Mouse (Mus musculus): ENCODE measurements around the gene Prnd.

The Prnd gene

DNA sequence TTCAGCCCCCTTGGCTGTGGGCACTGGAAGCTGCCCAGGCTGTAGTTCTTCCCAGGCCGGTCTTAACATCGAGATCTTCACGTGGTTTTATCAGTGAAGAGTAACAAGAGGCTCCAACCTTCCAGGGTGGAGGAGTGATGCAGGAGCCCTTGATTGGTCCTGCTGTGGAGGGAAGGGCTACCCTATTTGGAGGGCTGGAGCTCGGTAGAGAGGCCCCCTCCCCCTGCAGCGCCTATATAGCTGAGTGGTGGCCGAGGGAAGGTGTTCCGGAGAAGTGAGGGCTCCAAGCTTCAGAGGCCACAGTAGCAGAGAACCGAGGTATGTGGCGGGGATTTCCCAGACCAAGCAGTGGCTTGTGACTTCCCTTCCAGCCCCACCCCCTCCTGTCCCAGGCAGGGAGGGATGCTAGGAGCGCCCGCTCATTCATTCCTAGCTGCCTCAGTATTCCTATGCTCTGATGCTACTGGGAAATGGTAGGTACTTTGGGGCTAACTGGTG lies at the start of gene Prnd:
TSS of gene Prnd (plus strand) at position 264 of the 498 bp plus-strand sequence.
- no peak for DNase-seq (ENCODE audit: low spot score in 2 of 2)

DNA sequence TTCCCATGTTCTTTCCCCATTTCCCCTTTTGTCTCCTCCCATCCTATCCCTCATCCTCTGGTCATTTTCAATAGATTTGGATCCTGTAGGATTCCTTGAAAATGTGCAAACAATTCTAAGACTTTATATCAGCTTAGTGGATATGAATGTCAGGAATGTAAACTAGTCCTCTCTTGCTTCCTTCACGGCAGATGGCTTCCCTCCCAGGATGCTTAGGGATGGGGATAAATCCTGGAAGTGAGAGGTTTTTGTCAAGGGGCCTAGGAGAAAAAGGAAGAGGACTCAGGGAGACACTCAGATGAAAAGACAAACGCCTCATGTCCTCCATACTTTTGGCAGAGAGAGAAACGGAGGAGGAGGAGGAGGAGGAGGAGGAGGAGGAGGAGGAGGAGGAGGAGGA lies 48.2 kb upstream of the Prnd start:
- no peak for DNase-seq (ENCODE audit: low spot score in 2 of 2)

DNA sequence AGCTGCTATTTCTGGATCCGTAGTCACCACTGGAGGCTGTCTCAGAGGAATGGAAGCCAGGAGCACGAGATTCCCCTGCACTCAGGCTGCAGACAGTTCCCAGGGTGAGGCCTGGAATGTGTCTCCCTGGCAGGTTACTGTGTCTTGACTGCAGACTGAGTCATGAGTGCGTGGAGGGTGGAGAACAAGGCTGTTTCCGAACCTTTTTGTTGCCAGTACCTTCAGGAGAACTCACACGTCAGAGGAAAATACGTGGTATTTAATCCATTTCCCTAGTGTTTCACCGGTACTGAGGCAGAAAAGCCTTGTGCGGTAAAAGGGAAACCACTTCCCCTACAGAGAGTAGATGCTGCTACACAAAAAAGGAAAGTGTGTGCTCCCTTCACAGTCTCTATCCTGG lies 47.8 kb upstream of the Prnd start:
- no peak for DNase-seq (ENCODE audit: low spot score in 2 of 2)

DNA sequence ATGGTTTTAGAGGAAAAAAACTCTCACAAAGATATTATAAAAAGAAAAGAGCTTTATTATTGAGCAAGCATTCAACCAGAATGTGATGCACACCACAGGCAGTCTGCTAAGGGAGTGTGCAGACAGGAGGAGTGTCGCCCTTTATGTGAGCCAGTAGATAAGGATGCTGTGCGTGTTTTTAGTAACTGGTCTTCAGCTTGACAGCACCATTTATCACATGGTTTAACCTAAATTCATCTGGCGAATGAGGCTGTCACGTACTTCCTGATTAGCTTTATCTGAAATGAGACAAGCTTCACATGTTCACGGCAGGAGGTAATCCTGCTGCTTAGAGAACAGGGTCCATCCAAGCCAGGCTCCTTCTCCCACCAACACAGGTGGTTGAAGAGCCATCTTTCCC lies 45.6 kb upstream of the Prnd start:
- no peak for DNase-seq (ENCODE audit: low spot score in 2 of 2)

DNA sequence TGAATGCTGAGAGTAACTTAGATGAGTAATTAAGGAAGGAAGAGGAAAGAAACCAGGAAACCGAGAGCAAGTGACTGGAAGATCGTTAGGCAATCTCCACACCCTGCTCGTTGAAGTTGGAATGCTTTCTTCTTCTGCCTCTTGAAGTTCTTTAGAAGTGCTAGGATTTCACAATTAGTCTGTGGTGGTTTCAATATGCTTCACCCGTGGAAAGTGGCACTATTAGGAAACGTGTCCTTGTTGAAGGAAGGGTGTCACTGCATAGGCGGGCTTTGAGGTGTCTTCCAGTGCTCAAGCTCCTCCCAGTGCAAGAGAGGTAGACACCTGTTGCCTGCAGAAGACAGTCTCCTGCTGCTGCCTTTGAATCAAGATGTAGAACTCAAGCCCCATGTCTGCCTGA lies 44.9 kb upstream of the Prnd start:
- DNase-seq (ENCODE audit: low spot score in 2 of 2) = no peak

DNA sequence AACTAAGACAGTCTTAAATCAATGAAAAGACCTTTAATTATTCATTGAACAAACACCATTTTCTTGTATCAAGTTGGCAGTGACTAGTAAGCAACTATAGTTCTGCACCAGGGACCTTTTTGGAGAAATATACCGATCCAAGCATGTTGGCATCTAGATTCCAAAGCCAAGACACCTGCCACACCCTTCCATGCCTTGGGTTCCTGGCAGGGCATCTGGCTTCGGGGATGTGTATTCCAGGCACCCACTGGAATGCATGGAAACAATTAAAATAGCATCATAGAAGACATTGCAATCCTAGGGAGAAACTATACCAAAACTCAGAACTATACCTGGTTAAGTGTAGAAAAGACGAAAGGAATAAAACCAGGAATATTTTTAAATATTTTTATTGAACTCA lies 44.4 kb upstream of the Prnd start:
- DNase-seq (ENCODE audit: low spot score in 2 of 2) = no peak

DNA sequence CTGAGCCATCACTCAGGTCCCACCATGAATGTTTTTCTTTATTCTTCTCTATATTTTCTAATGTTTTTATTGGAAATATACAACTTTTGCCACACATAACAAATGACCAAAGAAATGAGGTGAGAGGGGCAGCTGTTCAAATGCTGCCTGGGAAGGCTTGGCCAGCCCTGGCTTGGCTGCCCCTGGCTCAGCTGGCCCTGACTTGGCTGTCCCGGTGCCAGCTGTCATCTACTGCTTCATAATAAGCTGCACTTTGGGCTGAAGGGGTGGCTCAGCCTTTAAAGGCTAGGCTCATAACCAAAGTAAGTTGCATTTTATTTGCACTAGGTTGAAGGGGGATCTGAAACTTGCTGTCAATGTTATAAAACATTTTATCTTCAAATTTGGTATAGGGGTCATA lies 43.8 kb upstream of the Prnd start:
- no peak for DNase-seq (ENCODE audit: low spot score in 2 of 2)

DNA sequence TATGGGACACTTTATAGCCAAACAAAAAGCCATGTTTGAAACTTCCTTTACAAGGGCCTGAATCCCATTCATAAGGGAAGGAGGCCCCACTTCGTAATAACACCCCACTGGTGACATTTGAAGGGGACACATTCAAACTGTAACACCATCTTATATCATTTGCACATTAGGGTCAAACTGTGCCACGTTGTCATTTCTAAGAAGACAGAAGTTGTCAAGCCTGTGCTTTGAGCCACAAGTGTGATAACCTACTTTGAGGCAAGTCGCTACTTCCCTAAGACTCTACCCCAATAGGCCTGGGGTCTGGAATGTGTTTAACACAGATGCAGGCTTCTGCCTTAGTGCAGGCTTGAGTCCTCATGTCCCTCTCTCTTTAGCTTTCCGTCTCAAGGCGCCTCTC lies 43.4 kb upstream of the Prnd start:
- no peak for DNase-seq (ENCODE audit: low spot score in 2 of 2)

DNA sequence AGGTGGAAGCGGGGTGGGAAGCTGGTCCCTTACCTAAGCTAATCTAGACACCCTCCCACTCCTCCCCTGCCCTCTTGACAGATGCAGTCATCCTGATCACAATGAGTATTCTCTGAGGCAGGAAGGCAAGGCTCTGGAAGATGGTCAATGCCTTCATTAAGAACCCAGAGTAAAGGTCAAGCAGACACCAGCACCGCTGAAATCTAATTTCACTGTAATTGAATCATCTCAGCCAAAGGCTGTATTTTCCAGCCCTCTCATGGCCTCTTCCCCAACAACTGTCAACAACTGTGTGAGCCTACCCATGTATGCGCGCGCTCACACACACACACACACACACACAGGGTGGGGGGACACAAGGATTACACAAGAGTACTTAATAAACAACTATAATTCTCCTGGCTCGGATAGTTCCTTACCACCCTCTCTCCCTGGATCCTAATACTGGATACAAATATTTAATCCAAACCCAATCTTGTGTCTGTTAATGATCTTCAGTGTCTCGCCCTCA lies 42.3 kb upstream of the Prnd start:
- DNase-seq (ENCODE audit: low spot score in 2 of 2) = no peak

DNA sequence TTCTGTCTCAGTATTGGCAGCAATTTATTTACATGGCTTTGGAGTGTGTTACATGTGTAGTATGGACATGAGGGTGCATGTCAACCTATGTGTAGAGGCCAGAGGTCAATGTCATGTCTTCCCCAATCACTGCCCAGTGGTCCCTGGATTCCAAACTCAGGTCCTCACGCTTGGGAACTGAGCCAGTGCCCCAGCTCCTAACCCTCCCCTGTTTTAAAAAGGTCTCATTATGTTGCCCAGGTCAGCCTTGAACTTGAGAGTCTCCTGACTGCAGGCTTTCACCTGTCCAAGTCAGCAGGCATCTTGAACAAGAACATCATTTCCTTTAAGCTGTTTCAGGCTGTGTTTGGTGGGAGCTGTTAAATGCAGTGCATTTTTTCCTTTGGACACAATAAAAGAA lies 41.8 kb upstream of the Prnd start:
- DNase-seq (ENCODE audit: low spot score in 2 of 2) = no peak

DNA sequence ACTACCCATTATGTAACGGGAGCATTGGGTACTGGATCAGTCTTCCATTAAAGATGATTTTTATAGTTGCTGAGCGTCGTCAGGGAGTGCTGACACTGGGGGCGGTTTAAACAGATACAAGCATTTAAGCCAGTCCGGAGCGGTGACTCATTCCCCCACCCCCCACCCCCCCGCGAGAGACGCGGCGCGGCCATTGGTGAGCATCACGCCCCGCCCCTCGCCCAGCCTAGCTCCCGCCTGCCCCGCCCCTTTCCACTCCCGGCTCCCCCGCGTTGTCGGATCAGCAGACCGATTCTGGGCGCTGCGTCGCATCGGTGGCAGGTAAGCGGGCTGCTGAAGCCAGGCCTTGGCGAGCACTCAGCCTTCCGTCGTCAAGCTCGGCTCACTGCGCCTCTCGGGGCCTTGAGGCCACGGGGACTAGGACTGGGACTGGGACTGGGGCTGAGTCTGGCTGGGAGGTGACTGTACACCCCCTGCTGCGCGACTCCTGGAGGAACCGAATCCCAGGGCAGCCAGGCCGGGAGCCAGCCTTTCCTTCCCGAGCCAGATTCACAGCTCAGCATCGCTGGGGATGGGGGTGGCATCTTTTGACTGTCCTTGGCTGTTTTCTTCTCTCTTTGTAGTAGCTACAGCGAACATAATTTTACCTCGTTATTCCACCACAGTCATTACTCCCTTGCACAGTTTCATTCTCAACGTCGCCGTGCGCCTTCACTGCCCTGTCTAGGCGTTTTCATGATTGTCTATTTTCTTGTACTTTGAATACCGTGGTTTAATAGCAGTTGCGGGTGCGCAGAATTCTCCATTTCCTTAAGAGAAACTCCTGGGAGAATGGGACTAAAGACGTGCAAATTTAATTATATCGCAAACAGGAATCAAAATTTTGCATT lies 40.7 kb upstream of the Prnd start, which contains the start of the genes Prnp and Prn:
TSS of gene Prnp (plus strand) at position 246 of the 890 bp plus-strand sequence.
TSS of gene Prn (plus strand) at position 275 of the 890 bp plus-strand sequence.
- peak; percentile 83 to 93 for DNase-seq (ENCODE audit: low spot score in 2 of 2)

DNA sequence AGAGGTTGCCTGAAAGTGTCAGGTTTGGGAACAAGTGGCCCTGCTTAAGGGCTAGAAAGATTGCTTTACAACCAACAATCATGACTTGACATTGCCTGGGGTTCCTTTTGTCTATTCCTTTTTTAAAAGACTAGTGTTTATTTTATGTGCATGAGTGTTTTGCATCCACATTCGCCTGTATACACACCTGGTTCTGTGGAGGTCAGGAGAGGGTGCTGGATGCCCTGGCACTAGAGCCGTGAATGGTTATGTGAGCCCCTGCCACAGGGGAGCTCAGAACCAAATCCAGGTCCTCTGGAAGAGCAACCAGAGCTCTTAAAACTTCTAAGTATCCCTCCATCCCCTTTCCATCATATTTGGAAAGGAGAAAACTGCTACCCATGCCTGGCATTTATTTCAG lies 39.8 kb upstream of the Prnd start:
- no peak for DNase-seq (ENCODE audit: low spot score in 2 of 2)

DNA sequence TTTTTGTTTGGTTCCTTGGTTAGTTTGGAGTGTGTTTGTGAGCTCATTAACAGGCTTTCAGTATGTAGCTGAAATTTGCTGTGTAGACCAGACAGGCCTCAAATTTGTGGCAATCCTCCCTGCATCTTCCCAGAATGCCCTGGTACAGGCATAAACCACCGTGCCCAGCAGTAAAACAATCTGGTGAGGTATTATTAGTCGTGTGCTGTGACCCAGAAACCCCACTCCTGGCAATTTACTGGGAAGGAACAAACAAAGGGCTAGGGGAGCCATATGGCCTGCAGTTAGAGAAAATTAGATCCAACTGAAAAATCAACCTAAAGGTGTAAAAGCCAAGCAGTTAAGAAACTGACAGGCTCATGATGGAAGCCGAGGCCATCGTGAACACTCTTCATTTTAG lies 39.3 kb upstream of the Prnd start:
- DNase-seq (ENCODE audit: low spot score in 2 of 2) = no peak

DNA sequence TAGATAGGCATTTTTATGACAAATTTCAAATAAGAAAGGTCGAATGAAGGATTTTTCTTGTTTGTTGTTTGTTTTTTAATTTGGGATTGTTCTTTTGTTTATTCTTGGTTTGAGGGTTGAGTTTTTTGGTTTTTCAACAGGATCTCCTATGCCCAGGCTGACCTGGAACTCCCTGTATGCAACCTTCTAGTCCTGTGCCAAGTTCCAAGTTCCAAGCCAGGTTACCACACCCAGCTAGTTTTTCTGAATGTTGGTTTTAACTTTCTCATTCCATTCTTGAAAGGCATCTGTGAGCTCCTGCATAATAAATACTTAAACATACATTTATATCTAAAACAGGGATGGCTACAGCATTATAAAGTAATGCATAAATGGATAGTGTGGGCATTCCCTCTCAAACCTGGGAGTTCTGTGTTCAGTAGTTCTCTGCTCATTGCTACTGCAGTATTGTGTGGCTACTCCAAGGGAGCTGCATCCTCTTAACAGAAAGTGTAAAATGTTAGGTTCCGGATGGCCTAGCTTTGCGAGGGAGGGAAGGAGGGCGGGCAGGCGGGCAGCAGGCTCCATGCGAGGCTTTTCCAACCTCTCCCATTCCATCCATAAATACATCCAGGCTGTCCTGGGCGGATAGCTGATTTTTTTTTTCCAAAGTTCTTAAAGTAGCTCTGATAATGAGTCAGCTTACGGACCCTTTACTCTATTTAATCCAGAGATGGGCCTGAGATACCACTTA lies 38.0 kb upstream of the Prnd start:
- DNase-seq (ENCODE audit: low spot score in 2 of 2) = no peak

DNA sequence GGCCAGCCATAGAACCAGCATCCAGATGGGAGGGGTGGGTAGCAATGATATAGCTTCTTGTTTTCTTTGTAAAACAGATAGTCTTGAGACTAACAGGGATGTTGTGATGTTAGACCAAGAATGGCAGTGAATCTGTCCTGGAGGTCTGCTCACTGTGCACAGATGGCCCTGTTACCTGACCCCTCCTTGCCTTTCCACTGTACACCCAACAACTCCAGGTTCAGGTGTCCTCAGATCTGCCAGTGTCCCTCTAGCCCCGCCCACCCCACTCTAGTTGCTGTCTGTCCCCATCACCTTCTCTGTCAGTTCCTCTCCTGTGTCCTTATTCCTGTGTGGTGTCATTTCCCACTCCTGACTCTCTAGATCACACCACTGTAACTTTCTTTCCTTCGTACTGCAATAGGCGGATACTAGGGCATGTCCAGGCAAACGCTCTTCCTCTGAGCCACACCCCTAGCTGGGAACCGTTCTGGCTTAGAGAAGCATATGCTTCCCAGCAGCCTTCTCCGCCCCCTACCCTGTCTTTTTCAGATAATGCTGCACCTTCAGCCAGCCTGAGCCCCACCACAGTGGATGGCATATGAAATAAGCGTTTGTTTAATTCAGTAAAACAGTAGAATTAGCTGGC lies 18.3 kb upstream of the Prnd start:
- no peak for DNase-seq (ENCODE audit: low spot score in 2 of 2)

DNA sequence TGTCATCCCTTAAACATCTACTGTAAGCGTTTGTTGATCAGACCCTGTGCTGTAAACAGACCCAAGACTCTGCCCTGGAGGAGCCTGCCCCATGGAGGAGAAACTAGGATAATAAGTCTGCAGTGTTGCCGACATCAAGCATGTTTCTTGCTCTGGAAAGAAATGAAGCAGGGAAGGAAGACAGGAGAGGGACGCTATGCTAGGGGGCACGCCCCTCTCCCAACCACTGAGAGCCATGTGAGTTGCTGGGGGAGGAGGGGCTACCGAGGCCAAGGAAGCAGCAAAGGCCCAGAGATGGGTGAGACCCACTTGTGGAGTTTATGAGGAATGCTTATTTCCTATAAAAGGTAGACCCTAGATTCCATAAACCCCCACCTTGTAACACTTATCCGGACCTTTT lies 17.6 kb upstream of the Prnd start:
- no peak for DNase-seq (ENCODE audit: low spot score in 2 of 2)

DNA sequence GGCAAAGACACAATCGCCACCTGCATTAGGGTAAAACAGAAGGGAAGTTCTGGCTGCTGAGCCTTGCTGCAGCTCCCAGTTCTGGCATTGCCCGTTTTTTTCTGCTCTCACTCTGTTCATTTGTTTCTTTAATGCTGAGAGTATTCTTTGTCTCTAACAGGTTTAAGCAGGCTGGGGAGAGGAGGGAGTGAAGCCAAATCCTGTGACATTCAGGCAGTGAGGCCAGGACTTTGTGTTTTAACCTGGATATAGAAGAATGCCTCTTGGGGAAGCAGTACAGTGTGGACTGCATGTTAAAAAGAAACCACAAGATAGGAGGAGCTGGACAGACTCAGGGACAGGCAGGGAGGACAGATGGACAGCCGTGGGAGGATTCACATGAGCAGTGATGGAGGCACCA lies 17.1 kb upstream of the Prnd start:
- no peak for DNase-seq (ENCODE audit: low spot score in 2 of 2)

DNA sequence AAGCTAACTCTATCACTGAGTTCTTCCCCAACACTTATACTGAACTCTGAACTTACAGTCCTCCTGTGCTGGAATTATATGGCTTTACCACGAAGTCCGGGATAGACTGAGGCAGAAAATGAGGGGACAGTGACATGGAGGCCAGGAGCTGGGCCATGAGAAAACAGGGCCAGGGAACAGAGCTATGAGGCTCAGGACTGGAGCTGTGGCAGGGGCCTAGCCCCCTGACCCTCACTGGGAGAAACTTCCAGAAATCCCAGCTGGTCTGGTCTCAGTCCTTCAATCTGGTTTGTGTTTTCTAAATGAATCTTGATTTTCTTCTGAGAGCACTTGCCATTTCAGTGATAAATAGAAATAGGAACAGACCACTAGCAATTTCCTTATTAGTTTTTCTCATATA lies 16.4 kb upstream of the Prnd start:
- no peak for DNase-seq (ENCODE audit: low spot score in 2 of 2)

DNA sequence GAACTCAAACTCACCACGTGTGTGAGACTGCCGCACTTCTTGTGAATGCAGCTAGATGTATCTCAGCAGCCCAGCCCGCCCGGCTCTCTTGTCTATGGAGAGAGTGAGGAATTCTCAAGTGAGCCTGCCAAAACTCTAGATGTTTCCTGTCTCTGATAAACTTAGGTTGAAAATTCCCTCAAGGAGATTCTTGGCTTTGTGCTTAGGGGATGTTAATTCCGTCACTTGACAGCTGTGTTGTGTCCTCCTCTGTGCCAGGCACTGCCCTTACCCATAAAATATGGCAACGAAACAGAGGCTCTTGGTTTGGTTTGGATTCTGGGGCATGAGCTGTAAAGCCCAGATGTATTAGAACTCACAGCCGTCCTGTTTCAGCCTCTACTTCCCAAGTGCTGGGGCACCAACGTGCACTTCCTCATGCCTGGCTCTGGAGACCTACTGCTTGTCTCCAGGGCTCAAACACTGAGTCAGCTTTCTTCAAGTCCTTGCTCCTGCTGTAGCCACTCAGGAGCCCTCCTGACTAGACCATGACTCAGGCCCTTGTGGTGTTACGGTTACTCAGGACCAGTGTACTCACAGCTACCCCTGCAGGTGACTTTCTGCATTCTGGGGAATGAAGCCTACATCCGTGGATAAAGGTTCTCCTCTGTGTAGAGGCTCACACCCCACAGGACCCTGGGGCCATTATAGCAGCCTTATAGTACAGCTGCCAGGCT lies 15.1 kb upstream of the Prnd start:
- DNase-seq (ENCODE audit: low spot score in 2 of 2) = peak in 1 of 2 experiments; percentile 19

DNA sequence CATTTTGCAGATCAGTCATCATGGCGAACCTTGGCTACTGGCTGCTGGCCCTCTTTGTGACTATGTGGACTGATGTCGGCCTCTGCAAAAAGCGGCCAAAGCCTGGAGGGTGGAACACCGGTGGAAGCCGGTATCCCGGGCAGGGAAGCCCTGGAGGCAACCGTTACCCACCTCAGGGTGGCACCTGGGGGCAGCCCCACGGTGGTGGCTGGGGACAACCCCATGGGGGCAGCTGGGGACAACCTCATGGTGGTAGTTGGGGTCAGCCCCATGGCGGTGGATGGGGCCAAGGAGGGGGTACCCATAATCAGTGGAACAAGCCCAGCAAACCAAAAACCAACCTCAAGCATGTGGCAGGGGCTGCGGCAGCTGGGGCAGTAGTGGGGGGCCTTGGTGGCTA lies 14.3 kb upstream of the Prnd start:
- DNase-seq (ENCODE audit: low spot score in 2 of 2) = no peak

DNA sequence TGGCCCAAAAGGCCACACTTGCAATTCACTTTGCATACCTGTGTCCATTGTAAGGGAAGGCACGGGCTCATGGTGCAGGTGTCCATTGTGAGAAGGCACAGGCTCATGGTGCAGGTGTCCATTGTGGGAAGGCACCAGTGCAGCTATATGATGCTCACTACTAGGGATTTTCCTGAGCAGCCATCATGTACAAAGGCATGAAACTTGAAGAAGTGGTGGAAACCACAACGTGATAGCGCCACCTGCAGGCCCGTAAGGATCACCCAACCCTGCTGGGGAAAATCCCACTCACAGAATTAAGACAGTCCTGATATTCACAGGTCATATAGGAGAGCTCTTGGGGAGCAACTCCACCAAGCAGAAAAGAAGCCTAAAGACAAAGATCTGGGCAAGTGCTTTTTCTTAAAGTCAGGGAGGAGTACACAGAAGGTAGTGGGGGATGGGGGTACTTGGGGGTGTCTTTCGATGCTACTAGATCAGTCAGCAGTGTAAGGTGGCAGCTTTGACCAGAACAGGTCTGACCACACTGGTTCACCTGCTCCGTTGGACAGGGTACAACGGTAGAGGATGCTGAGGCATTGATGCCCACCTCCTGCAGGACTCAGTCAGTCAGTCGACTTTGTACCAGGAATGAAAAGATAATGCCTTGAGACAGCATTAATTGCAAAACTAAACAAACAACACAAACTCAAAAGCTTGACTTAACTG lies 11.1 kb upstream of the Prnd start:
- DNase-seq (ENCODE audit: low spot score in 2 of 2) = peak in 1 of 2 experiments; percentile 25
